Mouse (Mus musculus): ENCODE data around the gene Srebf1. TPM values are rescaled to one million over a fixed set of nuclear protein-coding genes. Genes with fewer than 3 reads are reported as not detected.
A peak's percentile ranks its signal among the peaks of the same experiment; 100 is the strongest.

Gene Srebf1
- total RNA-seq, 2 experiments from 2014 or later = 48.6 to 53.1 TPM

DNA sequence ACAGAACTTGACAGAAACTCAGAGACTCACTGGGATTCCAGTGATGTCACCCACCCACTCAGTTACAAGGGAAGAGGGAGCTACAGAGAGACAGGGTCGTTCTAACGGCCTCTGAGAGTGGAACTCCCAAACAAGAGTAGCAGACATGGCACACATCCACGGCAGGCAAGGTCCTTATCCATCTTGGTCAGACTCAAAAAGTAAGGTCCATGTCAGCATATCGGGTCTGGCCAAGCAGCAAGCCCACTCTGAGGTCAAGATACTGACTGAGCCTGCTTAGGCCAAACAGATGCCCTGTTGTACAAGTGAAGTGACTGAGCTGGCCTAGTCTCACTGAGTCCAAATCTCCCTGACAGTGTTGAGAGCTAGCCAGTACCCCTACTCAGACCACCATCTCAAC lies 13.7 kb downstream of the Srebf1 start:
- no peak for DNase-seq (ENCODE audit: low spot score in 2 of 2)

DNA sequence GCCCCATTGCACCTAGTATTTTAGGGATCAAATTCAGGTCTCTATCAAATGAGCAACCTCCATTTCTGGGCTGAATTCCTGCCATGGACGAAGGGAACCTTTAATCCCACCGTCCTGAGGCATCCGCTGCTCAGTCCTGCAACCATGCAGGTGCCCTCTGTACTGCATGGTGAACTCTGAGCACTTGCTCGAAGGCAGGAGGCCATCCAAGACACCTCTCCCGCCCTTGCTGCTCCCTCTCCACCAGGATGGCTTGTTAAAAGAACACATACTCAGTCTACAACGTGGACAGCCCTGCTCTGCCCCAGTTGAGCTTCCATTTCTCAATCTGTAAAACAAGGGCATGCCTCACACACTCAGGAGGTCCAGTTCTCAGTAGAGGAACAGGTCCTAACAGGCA lies 14.2 kb downstream of the Srebf1 start:
- DNase-seq (ENCODE audit: low spot score in 2 of 2) = no peak

DNA sequence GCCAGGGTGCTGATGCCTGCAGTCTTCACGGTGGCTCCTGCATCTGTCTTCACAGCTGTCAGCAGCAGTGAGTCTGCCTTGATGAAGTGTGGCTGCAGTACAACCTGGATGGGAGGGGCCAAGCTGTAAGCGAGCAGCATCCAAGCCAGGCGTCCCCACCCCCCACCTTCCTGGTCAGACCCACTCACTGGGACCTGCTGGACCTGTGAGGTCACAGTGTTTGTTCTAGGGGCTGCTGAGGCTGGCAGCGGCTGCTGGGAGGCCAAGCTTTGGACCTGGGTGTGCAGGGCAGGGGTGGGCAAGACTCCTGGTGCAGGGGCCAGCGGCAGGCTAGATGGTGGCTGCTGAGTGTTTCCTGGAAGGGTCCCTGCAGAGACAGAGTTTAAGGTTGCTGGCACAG lies 16.2 kb downstream of the Srebf1 start:
- DNase-seq (ENCODE audit: low spot score in 2 of 2) = no peak

DNA sequence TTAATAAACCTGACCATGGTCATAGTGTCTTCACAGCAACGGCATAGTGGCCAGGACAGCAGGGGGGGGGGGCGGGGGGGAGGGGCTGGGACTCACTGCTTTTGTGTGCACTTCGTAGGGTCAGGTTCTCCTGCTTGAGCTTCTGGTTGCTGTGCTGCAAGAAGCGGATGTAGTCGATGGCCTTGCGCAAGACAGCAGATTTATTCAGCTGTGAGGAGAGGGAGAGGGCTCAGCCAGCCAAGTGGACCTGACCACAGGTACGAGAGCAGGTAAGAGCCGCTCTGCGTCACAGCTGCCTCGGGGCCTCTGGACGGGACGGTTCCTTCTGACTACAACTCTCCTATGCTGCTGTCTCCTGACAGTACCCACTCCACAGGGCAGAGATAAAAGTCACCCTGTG lies 17.4 kb downstream of the Srebf1 start:
- no peak for DNase-seq (ENCODE audit: low spot score in 2 of 2)

DNA sequence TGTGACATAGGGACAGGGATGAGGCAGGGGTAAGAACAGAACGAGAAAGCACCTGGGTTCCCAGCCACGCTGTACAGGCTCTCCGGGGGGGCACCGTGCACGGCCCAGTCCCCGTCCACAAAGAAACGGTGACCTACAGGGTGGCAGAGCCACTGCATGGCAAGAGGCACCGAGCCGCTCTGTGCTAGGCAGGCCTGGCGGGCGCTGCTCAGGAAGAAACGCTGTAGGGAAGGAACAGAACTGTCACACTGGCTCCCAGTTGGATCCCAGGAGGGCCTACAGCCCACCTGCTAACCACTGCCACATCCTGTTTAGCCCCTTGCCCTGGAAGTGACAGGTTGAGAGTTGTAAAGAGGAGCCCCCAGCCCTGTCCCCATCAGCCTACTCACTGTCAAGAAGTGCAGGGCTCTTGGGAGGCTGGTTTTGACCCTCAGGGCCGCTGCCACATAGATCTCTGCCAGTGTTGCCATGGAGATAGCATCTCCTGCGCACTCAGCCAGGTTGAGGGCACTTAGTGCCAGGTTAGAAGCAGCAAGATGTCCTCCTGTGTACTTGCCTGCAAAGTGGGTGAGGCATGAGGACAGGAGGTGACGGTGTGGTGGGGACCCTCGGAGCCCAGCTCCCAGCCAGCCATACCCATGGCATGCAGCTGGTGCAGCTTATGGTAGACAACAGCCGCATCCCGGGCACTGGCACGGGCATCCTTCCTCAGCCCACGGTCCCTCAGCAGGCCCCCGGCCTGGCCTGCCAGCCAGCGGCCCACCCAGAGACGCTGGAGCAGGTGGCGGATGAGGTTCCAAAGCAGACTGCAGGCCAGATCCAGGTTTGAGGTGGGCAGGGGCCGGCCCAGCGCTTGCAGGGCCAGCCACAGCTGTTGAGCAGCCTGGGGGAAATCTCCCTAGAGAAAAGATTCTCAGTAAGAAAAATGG lies 19.4 kb downstream of the Srebf1 start:
- DNase-seq (ENCODE audit: low spot score in 2 of 2) = no peak

DNA sequence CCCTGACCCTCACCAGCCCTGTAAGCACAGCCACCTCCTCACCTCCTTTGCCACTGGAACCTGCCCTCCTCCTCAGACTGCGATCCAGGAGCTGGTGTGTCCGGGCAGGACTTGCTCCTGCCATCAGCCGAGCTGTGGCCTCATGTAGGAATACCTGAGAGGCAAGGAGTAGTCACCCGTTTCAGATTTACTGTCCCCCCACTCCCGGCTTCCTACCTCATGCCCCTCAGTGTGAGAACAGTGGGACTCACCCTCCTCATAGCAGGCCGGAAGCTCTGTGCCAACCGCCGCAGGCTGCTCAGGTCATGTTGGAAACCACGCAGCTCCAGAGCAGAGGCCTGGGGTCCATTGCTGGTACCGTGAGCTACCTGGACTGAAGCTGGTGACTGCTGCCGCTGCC lies 22.0 kb downstream of the Srebf1 start:
- no peak for DNase-seq (ENCODE audit: low spot score in 2 of 2)

DNA sequence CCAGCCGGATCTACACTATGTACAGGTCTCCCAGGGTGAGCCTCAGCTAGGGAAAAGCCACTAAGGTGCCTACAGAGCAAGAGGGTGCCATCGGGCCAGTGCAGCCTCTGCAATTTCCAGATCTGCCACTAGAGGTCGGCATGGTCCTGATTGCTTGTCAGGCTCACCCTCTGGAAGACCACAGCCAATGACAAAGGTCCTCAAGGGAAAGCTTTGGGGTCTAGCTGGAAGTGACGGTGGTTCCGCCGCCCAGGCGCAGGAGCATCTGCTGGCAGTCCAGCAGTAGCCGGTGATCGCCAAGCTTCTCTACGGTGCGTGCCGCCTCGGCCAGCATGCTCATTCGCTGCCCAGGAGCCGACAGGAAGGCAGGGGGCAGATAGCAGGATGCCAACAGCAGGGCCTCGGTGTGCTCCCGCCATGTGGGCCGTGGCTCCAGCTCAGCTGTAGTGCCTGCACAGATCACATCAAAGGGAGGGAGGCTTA lies 22.6 kb downstream of the Srebf1 start:
- DNase-seq (ENCODE audit: low spot score in 2 of 2) = peak; percentile 77 to 88

DNA sequence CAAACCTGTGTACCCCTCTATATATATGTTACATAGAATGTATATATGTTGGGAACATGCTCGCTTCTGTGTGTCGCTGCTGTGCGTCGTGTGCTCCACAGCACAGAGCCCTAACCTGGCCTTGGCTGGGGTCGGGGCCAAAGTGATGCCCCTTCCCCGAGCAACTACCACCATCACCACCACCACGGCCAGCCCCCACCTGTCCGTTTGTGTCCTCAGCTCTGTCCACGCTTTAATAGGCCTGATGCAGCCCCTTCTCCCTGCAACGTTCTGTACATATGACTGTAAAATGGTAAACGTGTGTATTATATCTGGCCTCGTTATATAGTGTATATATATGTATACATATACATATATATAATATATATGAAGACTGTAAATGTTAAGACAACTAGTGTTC lies 23.7 kb downstream of the Srebf1 start:
- DNase-seq (ENCODE audit: low spot score in 2 of 2) = no peak

DNA sequence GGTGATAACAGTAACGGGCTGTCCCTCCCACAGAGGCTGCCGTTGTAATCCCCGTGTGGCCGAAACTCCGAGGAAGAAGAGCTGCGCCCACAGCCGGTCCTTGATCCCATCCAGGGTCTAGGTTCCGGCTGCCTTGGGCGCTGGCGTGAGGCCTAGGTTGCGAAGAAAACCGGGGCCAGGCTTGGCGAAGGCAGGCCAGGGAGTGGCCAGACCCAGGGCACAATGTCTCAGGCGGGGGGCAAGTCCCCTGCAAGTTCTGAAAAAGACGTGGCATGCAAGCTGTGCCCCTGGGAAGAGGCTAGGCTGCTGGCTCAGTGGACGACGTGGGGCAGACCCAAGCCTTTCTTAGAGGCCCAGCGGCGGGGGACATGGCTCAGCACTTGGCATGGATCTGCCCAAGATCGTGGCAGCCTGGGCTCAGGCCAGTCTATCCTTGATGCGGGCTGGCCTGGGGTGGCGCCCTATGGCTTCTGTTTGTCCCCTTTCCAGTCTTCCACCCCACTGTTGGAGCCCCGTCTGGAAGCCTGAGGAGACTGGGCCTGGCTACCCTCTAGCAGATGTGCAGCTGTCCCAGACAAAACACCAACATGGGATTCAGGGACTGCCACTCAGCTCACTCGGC lies 24.3 kb downstream of the Srebf1 start:
- DNase-seq (ENCODE audit: low spot score in 2 of 2) = no peak

DNA sequence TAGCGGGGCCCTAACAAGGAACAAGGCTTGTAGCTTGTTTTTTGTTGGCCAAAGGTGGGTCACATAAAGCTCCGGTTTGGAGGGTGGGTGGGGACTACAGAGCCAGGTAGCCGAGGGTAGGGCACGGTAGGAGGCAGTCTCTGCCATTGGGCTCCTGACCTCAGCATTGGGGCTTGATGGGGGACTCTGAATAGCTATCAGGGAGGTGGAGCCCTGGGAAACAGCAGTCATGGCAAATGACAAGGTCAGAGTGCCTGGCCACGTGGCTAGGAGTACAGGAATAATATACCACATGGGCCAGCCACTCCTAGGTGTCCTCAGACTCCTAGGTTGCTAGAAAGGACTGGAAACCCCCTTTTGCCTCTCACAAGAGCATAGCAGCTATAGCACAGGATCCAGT lies 26.0 kb downstream of the Srebf1 start:
- DNase-seq (ENCODE audit: low spot score in 2 of 2) = no peak

DNA sequence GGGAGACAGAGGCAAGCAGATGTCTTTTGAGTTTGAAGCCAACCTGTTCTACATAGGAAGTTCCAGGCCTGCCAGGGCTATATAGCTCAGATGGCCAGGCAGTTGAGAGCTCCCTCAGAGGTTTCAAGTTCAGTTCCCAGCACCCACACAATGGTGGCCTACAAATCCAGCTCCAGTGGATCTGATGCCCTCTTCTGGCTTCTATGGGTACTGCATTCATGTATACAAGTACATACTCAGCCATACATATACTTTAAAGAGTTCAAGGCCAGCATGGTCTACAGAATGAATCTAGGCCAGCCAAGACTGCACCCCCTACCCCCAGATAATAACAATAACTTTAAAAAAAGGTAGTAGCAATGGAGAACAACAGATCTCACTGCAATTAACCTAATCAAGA lies 27.3 kb downstream of the Srebf1 start:
- no peak for DNase-seq (ENCODE audit: low spot score in 2 of 2)

DNA sequence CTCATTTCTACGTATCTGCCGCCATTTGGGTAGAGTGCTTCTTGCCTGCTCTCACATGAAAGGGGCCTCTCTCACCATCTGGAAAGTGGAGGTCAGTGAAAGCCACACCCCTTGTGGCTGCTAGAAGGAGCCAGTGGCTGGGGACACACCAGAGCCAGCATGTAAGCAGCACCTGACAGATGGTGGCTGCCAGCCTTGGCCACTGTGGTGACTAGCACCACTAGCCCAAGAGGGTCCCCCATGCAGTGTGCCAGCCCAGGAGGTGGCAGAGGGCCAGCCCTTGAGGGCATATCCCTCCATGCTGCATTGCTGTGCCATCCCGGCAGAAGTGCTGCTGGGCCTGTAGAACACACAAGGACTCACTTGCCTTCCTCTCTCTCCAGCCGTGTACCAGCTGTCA lies 28.8 kb downstream of the Srebf1 start:
- no peak for DNase-seq (ENCODE audit: low spot score in 2 of 2)

DNA sequence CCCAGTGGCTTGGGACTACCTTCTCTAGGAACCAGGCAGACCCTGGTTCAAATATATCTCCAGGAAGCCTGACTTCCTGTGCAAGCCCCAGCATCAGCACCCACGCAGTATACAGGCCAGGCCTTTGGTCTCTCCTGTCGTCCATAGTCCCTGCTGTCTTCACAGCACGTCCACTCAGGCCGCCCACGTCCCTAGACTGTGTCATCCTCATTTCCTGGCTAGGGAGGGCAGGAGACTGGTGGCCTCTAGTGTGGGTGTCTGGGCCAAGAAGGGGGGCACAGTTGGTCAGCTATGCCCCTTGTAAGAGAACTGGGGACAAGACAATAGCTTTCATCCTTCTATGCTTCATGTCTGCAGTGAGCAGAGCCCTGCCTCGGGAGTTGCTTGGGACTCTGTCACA lies 29.8 kb downstream of the Srebf1 start:
- no peak for DNase-seq (ENCODE audit: low spot score in 2 of 2)

DNA sequence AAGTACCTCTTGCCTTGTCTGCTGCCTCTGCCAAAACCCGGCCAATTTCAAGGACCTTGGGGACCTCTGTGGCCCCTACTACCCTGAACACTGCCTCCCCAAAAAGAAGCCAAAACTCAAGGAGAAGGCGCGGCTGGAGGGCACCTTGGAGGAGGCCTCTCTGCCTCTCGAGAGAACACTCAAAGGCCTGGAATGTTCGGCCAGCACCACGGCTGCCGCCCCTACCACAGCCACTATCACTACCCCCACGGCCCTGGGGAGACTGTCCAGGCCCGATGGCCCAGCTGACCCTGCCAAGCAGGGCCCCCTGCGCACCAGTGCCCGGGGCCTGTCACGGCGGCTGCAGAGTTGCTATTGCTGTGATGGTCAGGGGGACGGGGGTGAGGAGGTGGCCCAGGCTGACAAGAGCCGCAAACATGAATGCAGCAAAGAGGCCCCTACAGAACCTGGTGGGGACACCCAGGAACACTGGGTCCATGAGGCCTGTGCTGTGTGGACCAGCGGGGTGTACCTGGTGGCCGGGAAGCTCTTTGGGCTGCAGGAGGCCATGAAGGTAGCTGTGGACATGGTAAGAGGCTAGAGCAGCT lies 32.2 kb downstream of the Srebf1 start:
- no peak for DNase-seq (ENCODE audit: low spot score in 2 of 2)

DNA sequence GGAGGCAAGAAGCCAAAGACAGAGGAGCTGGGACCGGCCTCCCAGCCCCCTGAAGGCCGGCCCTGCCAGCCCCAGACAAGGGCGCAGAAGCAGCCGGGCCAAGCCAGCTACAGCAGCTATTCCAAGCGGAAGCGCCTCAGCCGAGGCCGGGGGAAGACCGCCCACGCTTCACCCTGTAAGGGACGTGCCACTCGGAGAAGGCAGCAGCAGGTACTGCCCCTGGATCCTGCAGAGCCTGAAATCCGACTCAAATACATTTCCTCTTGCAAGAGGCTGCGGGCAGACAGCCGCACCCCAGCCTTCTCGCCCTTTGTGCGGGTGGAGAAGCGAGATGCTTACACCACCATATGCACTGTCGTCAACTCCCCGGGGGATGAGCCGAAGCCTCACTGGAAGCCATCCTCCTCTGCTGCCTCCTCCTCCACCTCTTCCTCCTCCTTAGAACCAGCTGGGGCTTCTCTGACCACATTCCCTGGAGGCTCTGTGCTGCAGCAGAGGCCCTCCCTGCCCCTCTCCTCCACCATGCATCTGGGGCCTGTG lies 32.8 kb downstream of the Srebf1 start:
- DNase-seq (ENCODE audit: low spot score in 2 of 2) = no peak

DNA sequence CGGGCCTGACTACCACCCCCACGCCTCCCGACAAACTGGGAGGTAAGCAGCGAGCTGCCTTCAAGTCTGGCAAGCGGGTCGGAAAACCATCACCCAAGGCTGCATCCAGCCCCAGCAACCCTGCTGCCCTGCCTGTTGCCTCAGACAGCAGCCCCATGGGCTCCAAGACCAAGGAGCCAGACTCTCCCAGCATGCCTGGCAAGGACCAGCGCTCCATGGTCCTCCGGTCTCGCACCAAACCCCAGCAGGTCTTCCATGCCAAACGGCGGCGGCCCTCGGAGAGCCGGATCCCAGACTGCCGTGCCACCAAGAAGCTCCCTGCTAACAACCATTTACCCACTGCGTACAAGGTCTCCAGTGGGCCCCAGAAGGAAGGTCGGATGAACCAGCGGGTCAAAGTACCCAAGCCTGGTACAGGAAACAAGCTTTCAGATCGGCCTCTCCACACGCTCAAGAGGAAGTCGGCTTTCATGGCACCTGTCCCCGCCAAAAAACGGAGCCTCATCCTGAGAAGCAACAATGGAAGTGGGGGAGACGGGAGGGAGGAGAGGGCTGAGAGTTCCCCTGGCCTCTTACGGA lies 34.0 kb downstream of the Srebf1 start:
- no peak for DNase-seq (ENCODE audit: low spot score in 2 of 2)

DNA sequence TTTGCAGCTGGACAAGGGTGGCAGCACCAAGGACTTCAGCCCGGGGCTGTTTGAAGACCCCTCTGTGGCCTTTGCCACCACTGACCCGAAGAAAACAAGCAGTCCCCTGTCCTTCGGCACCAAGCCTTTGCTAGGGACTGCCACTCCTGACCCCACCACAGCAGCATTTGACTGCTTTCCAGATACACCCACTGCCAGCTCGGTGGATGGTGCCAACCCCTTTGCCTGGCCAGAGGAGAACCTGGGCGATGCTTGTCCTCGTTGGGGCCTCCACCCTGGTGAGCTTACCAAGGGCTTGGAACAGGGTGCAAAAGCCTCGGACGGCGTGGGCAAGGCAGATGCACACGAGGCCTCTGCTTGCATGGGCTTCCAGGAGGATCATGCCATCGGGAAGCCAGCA lies 35.3 kb downstream of the Srebf1 start:
- no peak for DNase-seq (ENCODE audit: low spot score in 2 of 2)

DNA sequence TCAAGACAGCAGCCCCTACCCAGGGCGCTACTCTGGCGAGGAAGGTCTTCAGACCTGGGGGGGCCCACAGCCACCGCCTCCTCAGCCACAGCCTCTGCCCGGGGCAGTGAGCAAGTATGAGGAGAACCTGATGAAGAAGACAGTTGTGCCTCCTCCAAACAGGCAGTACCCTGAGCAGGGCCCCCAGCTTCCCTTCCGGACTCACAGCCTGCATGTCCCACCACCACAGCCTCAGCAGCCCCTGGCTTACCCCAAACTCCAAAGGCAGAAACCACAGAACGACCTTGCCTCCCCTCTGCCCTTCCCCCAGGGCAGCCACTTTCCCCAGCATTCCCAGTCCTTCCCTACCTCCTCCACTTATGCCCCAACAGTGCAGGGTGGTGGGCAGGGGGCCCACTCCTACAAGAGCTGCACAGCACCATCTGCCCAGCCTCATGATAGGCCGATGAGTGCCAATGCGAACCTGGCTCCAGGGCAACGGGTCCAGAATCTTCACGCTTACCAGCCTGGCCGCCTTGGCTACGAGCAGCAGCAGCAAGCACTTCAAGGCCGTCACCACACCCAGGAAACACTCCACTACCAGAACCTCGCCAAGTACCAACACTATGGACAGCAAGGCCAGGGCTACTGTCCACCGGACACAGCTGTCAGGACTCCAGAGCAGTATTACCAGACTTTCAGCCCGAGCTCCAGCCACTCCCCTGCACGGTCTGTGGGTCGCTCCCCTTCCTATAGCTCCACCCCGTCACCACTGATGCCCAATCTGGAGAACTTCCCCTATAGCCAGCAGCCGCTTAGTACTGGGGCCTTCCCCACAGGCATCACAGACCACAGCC lies 36.8 kb downstream of the Srebf1 start:
- DNase-seq (ENCODE audit: low spot score in 2 of 2) = no peak

DNA sequence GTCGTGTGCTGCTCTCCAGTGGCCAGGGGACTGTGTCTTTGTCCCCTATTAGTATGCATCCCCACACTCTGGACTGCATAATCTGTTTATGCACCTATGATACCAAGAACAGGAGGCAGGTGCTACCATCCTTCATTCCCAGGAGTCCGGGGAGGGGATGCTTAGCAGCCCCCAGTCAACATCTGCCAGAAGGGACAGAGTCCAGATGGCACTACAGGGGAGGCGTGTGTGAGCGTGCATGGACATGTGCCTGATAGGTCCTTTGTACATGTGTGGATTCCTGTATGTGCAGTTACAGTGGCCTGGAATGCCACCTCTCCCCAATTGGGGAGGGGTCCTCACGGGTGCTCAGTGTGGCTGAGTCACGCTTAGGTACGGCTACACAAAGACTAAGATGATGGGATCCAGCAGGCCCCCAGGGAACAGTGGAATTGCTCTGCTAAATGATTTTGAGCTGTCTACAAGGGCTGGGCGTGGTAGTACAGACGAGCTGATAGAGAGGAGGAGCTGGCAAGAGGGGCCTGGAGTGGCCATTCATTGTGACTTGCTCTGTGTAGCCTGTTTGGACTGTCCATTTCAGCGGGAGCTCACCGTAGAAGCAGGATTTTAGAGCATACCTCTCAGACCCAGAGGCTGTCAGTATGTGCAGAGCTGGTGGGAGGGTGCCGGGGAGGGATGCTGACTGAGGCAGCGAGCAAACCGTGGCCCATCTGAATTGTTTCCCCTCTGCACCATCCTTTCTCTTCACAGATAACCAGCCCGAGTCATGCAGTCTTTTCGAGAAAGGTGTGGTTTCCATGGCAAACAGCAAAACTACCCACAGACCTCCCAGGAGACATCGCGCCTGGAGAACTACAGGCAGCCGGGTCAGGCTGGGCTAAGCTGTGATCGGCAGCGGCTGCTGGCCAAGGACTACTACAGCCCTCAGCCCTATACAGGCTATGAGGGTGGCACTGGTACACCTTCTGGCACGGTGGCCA lies 37.7 kb downstream of the Srebf1 start:
- DNase-seq (ENCODE audit: low spot score in 2 of 2) = no peak

All from gastrocnemius, postnatal 4 days (tissue).